Mouse (Mus musculus) right cerebral cortex, adult 18-20 months (tissue): ENCODE measurements around the gene Map2k5.

Source experiments
- DNase-seq: peaks from one replicate; pipeline ENCODE4 v3.0.0; 2022; ENCODE audit warnings: mixed read lengths

The Map2k5 gene

DNA sequence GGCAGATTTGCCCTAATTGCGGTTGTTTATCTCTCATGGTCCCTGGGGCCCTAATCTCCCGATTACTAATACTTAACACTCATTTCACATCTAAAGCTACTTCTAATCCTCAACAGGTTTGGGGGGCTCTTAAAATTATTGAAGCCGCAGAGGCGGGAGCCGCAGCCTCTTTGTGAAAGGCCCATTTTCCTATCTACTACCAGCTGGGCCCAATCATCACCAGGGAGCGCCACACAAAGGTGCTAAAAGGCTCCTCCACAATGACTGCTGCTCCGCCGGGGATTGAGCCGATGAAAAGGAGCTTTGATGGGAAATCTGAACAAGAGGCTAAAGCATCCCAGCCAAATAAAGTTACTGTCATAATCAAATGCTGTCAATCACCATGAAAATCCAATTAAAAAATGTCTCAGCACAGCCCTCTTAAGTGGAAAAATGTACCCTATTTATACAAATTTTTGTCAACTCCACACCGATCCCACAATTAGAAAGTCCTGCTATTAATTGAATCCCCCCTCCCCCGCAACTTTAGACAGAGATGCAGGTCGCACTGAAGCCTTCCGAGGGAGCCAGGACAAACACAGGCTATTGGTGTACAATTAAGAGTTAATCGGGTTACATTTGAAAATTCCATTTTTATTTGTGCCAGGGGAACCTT, 195.3 kb downstream of the Map2k5 start:
- DNase-seq: no peak

DNA sequence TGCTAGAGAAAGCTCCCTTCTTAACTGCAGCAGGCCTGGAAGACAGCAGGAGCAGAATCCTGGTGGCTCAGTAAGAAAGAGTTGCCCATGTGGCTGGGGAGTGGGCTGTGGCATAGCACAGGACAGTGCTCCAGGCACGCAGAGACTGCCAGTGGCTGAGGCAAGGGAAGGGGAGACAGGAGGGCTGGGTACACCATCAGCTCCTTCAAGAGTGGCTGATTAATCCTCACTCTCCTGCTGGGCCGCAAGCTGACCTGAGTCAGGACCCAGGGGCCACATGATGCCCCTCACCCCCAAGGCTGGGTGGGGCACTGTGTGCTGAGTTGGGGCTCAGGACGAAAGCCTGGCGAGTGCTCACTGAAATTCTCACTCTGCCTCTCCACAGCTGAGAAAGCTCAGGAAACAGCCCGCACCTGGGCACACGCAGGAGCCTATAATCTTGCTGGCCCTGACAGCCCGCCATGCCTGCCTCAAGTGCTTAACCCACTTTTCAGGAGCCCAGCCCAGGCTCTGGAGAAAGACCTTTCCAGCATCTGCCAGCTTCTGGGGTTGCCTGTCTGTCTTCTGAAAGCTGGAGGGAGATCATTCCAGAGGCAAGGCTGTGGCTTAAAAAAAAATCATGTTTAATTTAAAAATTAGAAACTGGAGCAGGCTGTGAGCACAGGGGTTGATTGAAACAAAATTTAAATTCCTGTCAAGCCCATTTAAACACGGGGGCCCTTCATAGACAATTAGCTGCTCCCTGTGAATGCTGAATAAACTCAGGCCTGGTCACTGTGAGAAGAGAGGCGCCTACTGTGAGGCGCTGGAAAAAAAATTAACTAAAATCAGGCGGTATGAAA, 196.1 kb downstream of the Map2k5 start:
- no peak for DNase-seq

DNA sequence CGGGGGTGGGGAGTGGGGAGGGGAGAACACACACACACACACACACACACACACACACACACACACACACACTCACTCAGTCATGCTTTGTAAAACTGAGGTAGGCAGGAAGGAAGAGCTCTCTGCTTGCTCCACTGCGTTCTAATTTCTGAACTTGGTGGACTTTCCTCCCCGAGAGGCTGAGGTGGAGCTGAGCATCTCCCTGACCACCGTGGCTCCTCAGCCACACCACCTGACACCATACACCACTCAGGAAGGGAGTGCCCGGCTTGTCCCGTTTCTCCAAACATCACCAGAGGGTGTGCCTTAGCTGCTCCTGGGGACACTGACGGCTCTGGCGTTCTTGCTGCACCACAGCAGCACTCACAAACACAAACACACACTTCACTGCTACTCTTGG, 199.4 kb downstream of the Map2k5 start:
- DNase-seq: no peak

DNA sequence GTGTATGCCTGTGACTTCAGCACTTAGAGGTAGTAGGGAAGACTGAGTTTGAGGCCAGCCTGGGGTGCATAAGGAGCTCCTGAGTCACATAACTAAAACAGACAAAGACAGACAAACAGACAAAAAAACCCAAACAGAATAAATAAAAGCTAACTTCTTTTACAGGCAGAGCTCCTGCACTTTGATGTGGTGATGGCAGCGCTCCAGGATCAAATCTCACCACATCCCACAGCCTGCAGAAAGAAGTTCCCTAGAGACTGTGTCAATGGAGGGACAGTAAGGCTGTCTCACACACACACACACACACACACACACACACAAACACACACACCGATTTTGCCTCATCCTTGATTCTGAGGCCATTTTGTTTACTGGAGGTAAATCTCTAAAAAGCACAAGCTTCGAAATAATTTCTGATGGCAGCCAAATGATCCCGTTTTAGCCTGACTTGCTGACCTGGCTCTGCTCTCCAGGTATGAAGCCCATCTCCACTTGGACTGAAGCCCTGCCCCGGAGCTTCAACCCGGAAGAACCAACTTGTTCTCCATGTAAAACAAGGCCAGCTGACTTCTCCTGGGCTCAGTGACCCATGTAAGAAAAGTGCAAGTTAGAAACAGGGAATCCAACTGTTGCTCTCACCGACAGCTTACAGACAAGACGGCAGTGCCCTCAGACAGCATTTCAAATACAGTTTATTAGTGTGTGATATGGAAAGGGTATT, 203.5 kb downstream of the Map2k5 start:
- DNase-seq: no peak

DNA sequence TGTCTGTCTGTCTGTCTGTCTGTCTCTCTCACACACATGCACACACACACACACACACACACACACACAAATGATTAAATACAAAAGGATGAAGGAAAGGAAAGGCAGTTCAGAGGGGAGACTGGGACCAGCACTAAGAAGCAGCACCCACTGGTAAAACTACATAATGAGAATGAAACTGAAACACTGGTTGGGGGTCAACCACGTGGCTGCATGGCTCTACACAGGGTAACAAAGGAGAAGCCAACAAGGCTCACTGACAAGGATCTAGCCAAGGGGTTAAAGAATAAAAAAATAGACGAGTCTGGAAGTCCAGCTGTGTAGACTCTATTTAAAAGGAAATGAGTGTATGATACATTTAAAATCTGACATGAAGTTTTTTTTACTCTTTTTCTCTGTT, 205.8 kb downstream of the Map2k5 start:
- DNase-seq: no peak

DNA sequence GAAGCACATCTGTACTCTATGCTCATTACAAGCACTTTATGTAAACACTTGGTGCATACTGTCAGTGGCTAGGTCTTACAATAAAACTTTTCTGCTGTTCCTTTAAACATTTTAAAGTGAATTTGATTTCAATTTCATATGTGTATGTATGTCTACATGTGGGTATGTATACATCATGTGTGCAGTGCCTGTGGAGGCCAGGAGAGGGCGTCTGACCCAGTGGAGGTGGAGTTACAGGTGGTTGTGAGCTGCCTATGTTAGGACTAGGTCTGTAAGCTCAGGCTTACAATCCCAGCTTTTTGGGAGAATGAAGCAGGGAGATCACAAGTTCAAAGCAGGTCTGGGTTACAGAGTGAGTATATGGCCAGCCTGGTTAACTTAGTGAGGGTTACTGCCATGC, 208.6 kb downstream of the Map2k5 start:
- no peak for DNase-seq

DNA sequence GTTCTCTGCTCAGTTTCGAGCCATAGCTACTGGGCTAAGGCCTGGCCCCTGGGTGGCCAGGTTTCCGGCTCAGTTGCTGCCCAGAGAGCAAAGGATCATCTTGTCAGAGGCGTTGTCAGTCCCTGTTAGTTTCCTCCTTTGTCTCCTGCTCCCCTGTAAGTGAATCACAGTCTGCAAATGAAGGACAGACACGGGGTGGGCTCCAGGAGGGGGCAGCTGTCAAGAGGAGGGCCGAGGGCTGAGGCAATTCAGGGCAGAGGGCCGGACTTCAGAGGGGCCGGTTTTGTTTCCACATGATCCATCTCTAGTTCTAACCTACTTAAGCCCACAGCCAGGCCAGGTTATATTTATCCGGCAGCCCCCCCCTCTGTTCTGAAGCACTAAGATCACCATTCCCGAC, 212.6 kb downstream of the Map2k5 start:
- DNase-seq: no peak

DNA sequence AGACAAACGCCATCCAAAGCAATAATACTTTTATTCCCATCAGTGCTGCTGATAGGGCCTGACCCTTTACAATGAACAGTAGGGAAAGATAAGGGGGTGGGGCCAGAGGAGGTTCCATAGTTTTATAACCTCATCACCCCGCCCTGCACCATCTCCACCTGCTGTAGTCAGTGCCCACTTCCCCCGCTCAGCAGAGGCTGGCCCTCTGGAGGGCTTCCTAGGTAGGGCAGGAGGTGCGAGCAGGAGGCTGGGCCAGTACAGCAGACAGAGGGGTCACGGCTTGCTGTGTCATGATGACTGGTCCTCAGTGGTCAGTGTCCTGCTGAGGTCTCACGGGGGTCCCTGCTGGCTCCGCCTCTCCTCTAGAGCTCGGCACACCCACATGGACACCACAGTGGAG, 213.9 kb downstream of the Map2k5 start:
- no peak for DNase-seq

DNA sequence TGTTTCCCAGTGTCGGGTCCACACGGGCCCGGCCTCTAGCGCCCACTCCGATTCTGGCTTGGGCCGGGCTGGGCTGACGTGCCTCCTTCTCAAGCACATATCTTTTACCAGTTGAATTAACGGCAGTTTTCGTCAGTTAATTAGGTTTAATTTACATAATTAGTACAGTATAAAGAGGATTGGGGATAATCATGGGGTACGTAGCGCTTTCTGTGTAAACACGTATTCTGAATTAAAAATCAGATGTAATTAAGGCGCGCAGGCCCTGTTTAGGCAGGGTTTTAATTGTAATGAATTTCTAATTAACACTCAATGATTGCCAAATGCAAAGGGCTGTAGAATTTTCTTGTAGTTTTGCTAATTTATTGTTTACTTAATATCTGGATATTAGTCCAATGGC, 225.8 kb downstream of the Map2k5 start:
- DNase-seq: no peak

DNA sequence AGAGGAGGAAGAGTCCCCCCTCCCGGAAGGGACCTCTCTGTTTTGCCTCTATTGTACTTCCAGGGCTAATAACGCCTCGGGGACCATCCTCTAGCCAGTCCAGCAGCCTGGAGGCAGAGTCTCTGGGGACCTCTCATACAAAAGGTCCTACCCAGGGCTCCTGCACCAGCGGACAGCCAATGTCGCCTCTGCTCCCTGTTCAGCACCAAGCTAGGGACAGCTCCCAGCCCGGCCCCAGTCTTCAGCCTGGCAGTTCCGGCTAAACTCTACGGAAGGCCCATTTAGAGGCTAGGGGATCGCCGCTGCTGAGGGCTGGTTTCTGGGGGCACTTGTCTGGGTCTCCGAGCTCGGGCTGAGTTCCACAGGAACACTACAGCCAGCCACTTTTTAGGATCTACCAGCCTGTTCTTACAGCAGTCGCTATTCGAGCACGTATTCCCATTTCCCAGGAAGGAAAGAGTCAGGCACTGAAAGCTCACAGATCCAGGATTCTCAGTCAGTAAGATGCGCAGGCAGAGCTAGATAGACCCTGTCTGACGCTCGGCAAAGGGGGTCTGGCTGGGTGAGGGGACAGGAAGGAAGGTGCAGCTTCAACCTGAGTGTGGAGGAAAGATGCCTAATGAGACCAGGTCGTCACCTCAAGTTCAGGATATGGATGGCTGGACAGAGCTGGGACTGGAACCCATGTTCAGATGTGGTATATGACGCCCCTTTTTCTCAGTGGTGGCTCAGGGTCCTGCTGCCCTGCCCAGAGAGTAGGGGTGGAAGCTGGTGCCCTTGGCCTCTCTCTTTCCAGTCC, 226.4 kb downstream of the Map2k5 start:
- DNase-seq: no peak

DNA sequence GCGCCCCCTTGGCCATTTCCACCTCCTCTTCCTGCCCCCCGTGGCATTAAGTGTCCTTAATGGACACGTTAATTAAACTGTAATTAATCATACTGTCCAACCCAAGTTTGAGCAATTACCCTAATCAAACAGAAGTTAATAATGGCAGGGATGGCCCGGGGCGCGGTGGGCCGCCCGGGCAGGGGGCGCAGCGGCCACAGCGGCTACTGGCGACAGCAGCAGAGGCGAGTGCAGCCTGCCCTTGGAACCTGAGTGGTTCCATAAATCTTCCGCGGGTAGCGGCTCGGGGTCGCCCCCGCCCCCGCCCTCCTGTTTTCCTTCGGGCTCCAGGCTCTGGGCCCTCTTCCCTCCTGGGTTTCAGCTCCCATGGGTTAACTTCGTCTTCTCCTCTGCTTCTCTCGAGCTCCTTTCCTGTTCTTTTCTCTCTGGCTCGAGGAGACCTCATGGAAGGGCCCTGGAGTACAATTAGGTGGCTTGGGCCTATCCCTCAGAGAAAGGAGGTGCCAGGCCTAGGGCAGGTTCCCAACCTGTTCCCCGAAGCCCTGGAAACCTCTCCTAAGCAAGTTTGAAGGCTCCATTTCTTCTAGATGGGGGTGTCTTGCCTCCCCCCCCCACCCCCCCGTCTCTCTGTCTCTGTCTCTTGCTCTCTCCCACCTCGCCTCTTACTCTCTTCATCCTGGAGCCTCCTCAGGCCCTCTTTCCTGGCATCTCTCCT, 227.5 kb downstream of the Map2k5 start:
- DNase-seq: no peak

DNA sequence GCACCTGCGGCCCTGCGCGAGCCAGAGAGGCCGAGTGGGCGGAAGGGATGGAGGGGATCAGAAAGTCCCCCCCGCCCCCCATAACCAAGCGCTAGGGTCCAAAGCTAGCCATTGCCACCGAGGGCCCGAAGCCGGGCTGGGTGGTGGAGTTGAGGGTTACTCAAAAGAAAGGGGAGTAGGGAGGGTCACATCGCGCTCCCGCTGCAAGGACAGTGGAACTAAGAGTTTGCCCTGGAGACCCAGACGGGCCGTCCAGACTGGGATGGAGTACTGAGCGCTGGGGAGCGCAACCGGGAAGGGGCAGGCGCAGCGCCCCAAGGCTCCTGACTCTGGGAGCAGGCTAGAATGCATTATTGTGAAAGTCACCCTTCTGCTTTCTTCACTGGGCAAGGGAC, 228.3 kb downstream of the Map2k5 start:
- DNase-seq: no peak

DNA sequence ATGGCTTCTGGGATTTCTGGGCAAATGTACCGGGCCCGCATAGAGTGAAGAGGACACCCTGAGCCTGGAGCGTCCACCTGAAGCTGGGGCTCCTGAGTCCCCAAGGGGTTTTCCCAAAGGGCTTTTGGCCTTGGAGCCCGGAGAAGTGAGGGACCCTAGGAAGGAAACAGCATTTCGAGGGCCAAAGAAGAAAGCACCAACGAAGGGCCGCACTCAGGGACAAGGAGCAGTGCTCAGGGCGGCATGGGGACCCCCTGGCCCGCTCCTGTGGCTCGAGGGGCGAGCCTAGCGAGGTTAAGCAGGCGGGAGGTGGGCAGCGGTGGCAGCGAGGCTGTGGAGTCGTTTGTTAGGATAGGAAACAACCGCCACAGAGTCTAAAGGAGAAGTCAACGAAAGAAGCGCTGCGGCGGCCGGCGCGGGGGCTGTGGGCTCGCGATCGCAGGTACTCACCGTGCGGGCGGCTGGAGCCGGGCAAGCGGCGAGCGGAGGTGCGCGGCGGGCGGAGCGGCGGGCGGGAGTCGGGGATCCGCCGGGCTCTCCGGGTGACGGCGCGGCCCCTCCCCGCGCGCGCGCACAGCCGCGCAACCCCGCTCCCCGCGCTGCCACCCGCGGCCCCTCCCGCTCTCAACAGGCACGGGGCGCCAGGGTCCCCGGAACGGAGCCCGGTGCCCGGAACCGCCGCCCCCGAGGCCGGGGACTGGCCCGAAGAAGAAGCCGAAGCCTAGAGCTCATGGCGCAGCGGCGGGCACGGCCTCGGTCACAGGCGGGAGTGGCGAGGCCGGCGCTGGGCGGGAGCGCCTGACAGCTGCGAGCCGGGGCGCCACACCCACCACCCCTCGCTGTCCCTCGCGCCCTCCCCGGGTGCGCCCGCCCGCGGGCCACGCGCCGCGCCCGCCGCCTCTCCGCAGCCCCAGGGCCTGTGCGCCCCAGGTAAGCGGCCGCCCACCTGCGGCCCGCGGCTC, 229.0 kb downstream of the Map2k5 start, which contains the start of gene Skor1:
Gene Skor1, minus strand, starts transcription at position 552 of the 962 bp plus-strand sequence.
- DNase-seq: no peak

DNA sequence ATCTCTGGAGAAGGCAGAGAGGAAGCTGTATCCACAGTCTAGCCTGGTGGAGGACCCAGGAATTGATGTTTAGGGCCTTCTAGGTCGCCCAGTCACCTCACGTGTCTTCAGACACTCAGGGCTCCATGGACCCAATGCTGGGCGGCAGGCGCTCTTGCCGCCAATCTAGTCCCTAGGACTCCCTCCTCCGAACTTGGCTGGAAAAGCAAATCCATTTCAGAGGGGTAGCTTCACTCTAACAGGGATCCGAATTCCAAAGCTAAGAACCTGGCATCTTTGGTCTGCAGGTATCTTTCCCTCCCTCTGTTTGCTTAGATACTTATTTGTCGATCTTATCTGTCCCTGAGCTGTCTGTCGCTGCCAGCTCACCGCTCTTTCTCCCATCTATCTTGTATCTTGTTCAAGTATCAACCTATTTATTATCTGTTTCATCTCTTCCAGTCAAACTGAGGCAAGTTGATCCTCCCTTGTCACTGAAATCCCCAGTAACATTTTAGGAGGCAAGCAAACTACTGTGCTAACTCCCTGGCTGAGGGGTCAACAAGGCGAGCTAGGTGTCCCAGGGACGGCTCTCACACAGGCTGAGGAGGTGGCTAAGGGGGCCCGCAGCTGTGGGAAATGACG, 229.8 kb downstream of the Map2k5 start:
- DNase-seq: no peak

DNA sequence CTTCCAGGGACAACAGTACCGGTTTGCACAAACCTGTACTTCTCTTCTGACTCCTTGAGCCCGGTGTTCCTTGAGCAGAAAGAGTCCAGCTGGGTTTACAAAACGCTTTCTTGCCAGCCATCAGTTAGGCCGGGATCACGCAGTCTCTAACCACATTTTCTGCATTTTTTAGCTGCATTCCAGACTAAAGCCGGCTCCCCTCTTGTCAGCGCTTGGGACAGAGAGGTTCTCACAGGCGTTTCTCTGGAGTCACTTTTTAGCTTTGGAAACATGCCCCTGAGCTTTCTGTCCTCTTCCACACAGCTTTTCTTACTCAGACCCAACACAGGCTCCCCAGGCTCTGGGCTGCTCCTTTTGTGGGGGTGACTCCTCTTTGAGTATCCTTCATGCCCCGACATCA, 230.4 kb downstream of the Map2k5 start:
- no peak for DNase-seq

DNA sequence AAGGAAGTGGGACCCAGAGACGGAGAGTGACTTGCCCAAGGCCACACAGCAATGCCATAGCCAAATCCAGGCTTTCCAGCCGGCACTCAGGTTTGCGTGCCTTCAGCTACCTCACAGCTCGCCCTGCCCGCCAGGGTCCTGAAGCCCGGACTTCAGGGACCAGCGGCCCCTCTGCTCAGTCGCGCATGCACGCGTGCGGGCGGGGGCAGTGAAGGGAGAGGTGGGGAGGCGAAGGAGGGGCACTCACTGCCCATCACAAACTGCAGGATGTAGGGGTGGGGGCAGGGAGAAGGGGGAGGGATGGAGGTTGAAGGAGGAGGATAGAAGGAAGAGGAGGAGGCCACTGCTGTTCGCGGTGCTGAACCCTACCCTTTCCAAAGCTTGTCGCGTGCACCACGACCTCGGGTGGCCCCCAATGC, 230.8 kb downstream of the Map2k5 start:
- no peak for DNase-seq

DNA sequence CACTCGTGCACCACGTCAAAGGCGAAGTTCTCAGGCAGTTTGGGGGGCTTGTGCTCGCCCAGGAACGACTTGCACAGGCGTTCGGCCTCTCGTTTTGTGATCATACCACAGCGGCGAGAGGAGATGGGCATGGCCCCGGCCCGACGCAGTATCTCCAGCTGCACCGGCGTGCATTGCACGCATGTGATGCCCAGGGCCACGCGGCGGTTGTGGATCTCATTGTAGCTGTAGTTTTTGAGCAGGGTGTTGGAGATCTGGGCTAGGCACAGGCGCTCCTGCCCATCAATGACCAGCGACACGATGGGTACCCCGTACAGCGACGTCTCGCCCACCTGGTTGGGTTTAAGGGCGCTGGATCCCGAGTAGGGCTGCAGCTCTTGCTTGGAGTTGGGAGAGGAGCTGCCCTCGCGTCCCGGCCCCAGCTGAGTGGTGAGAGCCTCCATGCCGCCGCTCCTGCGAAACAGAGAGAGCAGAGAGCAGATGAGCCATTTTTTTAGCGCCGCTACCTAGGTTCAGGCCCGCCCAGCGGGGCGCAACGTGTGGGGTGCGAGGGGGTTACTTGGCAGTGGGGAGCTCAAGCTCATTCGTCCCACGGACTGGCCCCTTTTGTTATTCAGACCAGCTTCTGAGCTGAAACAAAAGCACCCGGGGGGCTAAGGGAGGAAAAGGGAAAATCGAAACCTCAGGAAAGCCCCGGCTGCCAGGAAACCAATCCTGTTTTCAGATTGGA, 231.4 kb downstream of the Map2k5 start:
- no peak for DNase-seq

DNA sequence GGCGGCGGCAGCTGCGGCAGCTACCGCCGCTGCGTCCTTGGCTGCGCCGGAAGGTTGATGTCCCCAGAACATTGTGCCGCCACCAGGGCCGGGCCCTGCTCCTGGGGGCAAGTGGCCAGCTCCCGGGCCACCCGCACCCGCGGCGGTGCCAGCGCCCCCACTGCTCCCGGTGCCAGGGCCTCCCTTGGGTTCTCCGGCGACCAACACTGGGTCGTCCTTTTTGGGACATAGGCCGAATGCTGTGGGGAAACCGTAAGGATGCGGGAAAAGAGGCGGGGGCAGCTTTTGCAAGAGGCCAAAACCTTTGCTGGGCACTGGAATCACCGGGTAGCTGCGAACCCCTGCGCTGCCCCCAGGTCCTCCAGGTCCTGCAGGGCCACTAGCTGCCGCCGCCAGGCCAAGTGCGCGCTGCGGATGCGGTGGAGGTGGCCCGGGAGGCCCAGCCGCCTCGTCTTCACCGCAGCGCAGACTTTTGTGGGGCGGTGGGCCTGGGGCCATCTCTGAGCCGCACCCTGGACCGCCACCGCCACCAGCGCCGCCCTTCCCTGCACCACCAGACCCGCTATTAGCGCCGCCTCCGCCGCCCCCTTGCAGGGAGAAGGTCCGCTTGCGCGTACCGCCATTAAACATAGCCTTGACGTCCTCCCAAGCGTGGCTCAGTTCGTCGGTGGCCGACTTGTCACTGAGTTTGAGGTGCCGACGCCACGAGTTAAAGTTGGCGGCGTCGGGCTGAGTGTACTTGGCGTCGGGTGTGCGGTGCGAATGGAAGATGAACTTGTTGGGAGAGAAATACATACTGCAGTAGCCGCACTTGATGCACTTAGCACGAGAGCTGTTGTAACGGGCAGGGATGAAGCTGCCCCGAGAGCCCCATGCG, 232.2 kb downstream of the Map2k5 start:
- no peak for DNase-seq
